25 mouse cellular contexts compared by ENCODE assay signal in genomic region chr14:102552598-102552997, GRCm38 (mm10).
"Had no signal": no experiment of that assay in that cellular context is flagged by ENCODE, and none has a peak within 500 bp of the region (broad histone marks: within the 10 kb centered on the region; RNA-seq: fewer than 3 reads in every experiment).

No protein-coding gene starts in this region.

- H3K9ac ChIP-seq: forebrain, postnatal 0 days; heart, embryonic 12.5 days; hindbrain, embryonic 12.5 days; hindbrain, embryonic 14.5 days; limb, embryonic 13.5 days; limb, embryonic 15.5 days; liver, embryonic 12.5 days; liver, embryonic 14.5 days had no signal

- H3K9me3 ChIP-seq: heart, embryonic 10.5 days; heart, embryonic 12.5 days; hindbrain, embryonic 10.5 days; hindbrain, embryonic 12.5 days; limb, embryonic 13.5 days; limb, embryonic 15.5 days; liver, embryonic 12.5 days had no signal

- H3K27ac ChIP-seq: gastrocnemius, adult 2 months; heart, embryonic 10.5 days; hindbrain, embryonic 10.5 days; hindbrain, embryonic 12.5 days; hindbrain, embryonic 14.5 days; limb, embryonic 13.5 days; limb, embryonic 15.5 days; liver, embryonic 12.5 days; liver, embryonic 14.5 days had no signal

- H3K27me3 ChIP-seq: heart, embryonic 12.5 days; hindbrain, embryonic 12.5 days; limb, embryonic 13.5 days; limb, embryonic 15.5 days; liver, embryonic 12.5 days had no signal

- DNase-seq: forebrain, postnatal 0 days; gastrocnemius, adult 2 months; gastrocnemius, postnatal 10 days; gastrocnemius, postnatal 25 days; heart, adult 18-20 months; heart, postnatal 10 days; heart, postnatal 4 days; kidney, adult 18-20 months; kidney, adult 8-10 months; kidney, postnatal 10 days; kidney, postnatal 25 days; kidney, postnatal 4 days; layer of hippocampus, adult 9-11 months; layer of hippocampus, postnatal 36 days; left cerebral cortex, postnatal 4 days had no signal

- ATAC-seq: forebrain, postnatal 0 days; hindbrain, embryonic 16.5 days; liver, embryonic 12.5 days had no signal

- H3K4me2 ChIP-seq: heart, embryonic 12.5 days; hindbrain, embryonic 12.5 days; hindbrain, embryonic 14.5 days; limb, embryonic 13.5 days; limb, embryonic 15.5 days; liver, embryonic 12.5 days had no signal

- H3K36me3 ChIP-seq: heart, embryonic 10.5 days; heart, embryonic 12.5 days; hindbrain, embryonic 10.5 days; hindbrain, embryonic 12.5 days; limb, embryonic 13.5 days; limb, embryonic 15.5 days; liver, embryonic 12.5 days had no signal

- H3K4me1 ChIP-seq: heart, embryonic 10.5 days; heart, embryonic 12.5 days; hindbrain, embryonic 10.5 days; hindbrain, embryonic 12.5 days; limb, embryonic 13.5 days; limb, embryonic 15.5 days; liver, embryonic 12.5 days had no signal

- H3K4me3 ChIP-seq: gastrocnemius, adult 2 months; heart, embryonic 10.5 days; heart, embryonic 12.5 days; hindbrain, embryonic 10.5 days; hindbrain, embryonic 12.5 days; limb, embryonic 13.5 days; limb, embryonic 15.5 days; liver, embryonic 12.5 days had no signal
